Mouse (Mus musculus): ENCODE results near the gene Pigk.

Pigk gene

GRCm38 (mm10) chr3:152733011-152733410 lies 19.1 kb downstream of the Pigk start:
- no peak for DNase-seq

GRCm38 (mm10) chr3:152733513-152733912 lies 19.6 kb downstream of the Pigk start:
- no peak for DNase-seq

GRCm38 (mm10) chr3:152734100-152734499 lies 20.2 kb downstream of the Pigk start:
- DNase-seq = no peak

- DNase-seq = peak; percentile 59
Measured at GRCm38 (mm10) chr3:152735601-152736250, 21.8 kb downstream of the Pigk start.

- no peak for DNase-seq
Measured at GRCm38 (mm10) chr3:152744301-152744700, 30.4 kb downstream of the Pigk start.

GRCm38 (mm10) chr3:152745611-152746010 lies 31.7 kb downstream of the Pigk start:
- DNase-seq = no peak

GRCm38 (mm10) chr3:152749461-152749871 lies 35.6 kb downstream of the Pigk start:
- peak; percentile 35 for DNase-seq

GRCm38 (mm10) chr3:152749881-152750280 lies 36.0 kb downstream of the Pigk start:
- no peak for DNase-seq

GRCm38 (mm10) chr3:152752911-152753310 lies 39.0 kb downstream of the Pigk start:
- no peak for DNase-seq

GRCm38 (mm10) chr3:152753345-152753744 lies 39.4 kb downstream of the Pigk start:
- DNase-seq = no peak

GRCm38 (mm10) chr3:152753920-152754764 lies 40.2 kb downstream of the Pigk start:
- DNase-seq = no peak

GRCm38 (mm10) chr3:152755515-152755914 lies 41.6 kb downstream of the Pigk start:
- DNase-seq = no peak

- DNase-seq = no peak
Measured at GRCm38 (mm10) chr3:152756896-152757295, 43.0 kb downstream of the Pigk start.

- no peak for DNase-seq
Measured at GRCm38 (mm10) chr3:152757464-152758393, 43.8 kb downstream of the Pigk start.

GRCm38 (mm10) chr3:152758500-152759032 lies 44.7 kb downstream of the Pigk start:
- DNase-seq = no peak

- DNase-seq = peak; percentile 44
Measured at GRCm38 (mm10) chr3:152761116-152761515, 47.2 kb downstream of the Pigk start.

- no peak for DNase-seq
Measured at GRCm38 (mm10) chr3:152761661-152762060, 47.8 kb downstream of the Pigk start.

GRCm38 (mm10) chr3:152762302-152762701 lies 48.4 kb downstream of the Pigk start:
- DNase-seq = no peak

GRCm38 (mm10) chr3:152763139-152763882 lies 49.4 kb downstream of the Pigk start:
- DNase-seq = no peak

- no peak for DNase-seq
Measured at GRCm38 (mm10) chr3:152764516-152765312, 50.8 kb downstream of the Pigk start.

- DNase-seq = no peak
Measured at GRCm38 (mm10) chr3:152767485-152767884, 53.6 kb downstream of the Pigk start.

All from right cerebral cortex, adult 18-20 months (tissue).